Mouse (Mus musculus): ENCODE data around the gene Thbs3. TPM values are rescaled to one million over a fixed set of nuclear protein-coding genes. Genes with fewer than 3 reads are reported as not detected.

Thbs3 gene
- total RNA-seq (2023): 1 to 10 TPM in 1 of 2 experiments, under 1 TPM in 1; 0.38 to 1.1 TPM

GRCm38 (mm10) chr3:89214681-89215411 is at the start of gene Thbs3:
Thbs3 (plus strand) TSS chr3:89215180.

GRCm38 (mm10) chr3:89177242-89178106 is 37.5 kb upstream of the Thbs3 start, which contains the start of gene Scamp3:
Scamp3 (plus strand) TSS chr3:89177473.

DNA sequence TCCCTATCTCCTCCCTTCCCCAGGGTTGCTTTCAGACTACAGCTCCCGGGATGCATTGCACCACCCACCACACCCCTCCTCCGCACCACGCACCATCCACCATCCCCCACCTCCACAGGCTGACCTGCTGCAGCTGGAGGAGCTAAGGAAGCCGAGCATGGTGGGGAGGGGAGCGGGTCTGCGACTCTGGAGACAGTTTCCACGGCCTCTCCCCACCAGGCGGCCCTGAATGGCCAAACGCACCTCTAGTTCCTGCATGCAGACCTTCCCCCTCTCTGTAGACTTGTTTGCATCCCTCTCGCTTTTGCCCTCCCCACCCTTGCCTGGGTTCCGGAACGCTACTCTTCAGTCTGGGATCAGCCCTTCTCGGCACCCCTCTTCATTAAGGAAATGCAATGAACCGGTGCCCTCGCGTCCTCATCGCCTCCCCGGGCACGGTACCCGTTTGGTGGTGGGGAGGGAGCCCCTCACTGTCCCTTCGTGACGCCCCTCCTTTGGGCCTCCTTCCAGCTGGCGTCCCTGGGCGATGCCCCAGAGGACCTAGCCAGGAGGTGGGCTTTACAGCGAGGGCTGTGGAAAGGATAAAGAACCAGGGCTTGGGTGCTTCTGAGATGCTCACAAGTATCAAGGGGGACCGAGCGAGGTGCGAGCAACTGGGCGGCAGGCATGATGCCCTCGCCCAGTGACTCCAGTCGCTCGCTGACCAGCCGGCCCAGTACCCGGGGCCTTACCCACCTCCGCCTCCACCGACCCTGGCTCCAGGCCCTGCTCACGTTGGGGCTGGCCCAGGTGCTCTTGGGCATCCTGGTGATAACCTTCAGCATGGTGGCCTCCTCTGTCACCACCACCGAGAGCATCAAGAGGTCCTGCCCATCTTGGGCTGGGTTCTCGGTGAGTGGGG is 31.7 kb upstream of the Thbs3 start, which contains the start of gene Fam189b:
Gene Fam189b (plus strand): TSS at position 86 of the 901 bp plus-strand sequence.

GRCm38 (mm10) chr3:89202253-89203141 is 12.5 kb upstream of the Thbs3 start, which contains the start of gene Gba:
Gba (plus strand) TSS chr3:89202928.

DNA sequence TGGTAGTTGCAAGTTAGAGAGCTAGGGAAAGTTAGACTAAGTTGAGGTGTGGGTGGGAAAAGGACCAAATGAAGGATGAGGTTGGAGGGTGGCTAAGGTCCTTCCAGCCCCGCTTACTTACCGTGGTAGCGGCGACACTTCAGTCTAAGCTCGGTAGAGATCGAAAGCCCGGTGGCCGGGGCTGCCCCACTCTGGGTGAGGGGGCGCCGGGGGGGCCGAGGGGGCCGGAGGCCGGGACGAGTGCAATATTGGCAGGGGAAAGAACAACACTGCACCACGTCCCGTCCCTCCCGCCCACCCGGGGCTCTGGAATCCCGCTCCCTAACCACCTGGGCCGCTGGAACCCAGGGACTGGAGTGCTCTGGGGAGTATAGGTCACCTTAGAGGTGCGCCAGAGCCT is 11.9 kb downstream of the Thbs3 start, which contains the start of gene Mtx1:
Gene Mtx1 (minus strand): TSS at position 189 of the 400 bp plus-strand sequence.

DNA sequence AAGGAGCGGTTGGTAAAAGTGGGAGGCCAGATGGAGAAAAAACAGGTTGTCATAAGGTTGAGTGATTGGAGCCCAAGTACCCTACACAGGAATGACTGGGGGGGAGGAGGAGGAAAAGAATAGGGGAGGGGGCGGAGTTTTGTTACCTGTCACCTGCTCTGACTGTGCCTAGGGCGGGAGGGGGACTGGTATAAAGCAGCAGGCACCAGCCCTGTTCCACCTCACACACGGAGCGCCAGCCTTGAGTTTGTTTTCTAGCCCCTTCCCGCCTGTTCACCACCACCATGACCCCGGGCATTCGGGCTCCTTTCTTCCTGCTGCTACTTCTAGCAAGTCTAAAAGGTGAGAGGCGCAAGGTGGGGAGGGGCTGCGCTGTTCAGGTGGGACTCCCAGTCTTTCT is 13.9 kb downstream of the Thbs3 start, which contains the start of gene Muc1:
Gene Muc1 (plus strand): TSS at position 222 of the 400 bp plus-strand sequence.

GRCm38 (mm10) chr3:89245688-89246171 is 30.8 kb downstream of the Thbs3 start, which contains the start of gene Krtcap2:
Krtcap2 (plus strand) TSS chr3:89245966.

GRCm38 (mm10) chr3:89246261-89247100 is 31.5 kb downstream of the Thbs3 start, which contains the start of gene Trim46:
Trim46 (minus strand) TSS chr3:89246309.

DNA sequence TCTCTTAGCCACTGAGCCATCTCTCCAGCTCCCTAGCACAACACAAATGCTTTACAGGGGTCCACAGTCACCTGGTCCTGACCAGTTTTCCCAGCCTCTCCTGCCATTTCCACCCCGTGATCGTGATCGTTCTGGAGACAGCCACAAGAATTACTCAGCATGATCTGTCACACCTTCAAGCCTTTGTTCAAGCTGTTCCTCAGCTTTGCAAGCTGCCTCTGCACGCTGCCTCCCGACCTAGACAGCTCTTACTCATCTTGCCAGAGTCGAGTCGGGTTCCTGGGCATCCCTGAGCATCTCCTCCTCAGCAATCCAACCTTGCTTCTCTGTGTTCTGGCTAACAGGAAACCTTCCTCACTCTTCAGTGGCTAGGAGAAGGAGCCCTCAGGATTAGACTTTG is 44.1 kb downstream of the Thbs3 start, which contains the start of gene Dpm3:
Gene Dpm3 (plus strand): TSS at position 283 of the 400 bp plus-strand sequence.

DNA sequence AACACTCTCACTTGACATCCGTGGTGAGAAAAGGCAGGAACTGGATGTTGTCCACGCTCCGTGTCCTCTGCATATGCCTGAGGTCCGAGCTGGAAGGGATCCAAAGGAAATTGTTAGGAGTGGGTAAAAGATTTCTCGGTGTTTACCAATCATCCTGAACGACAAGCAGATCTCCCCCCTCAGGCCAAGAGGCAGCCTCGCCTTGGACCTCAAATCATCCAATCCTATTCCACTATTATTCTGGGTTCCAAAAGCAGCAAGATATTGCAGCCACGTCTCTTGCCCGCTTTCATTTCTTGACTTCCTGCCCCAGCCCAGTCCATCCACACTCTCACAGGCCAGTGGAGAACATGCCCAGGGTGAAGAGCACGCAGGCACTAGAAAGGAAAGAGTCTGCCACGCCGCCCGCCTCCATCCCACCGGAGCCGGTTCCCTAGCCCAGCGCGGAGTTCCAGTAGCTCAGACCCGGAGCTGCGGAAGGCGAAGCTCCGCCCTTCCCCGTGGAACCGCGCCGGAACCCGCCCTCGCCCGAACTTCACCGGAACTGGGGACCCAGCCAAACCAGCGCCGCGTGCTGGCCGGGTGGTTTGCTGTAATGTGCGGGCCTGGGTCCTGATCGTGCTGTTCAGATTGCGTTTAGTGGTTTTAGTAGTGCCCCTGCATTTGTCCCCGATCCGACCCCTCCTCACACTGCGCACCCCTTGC is 55.2 kb downstream of the Thbs3 start, which contains the start of gene Slc50a1:
Gene Slc50a1 (minus strand): TSS at position 520 of the 705 bp plus-strand sequence.

Other genes starting within 250 kb of the Thbs3 start
- 10 to 100 TPM; 18.7 to 23.5 TPM for gene Rusc1, start 121.9 kb upstream of the Thbs3 start, total RNA-seq (2023)
- not detected for gene Gm43738, start 114.1 kb upstream of the Thbs3 start, total RNA-seq (2023)
- 10 to 100 TPM; 27.4 to 34.5 TPM for gene Fdps, start 113.2 kb upstream of the Thbs3 start, total RNA-seq (2023)
- 10 to 100 TPM in 1 of 2 experiments, 1 to 10 TPM in 1; 5.7 to 15.2 TPM for gene Pklr, start 79.0 kb upstream of the Thbs3 start, total RNA-seq (2023)
- not detected for gene Hcn3, start 55.0 kb upstream of the Thbs3 start, total RNA-seq (2023)
- 10 to 100 TPM; 46.4 to 68.4 TPM for gene Clk2, start 50.4 kb upstream of the Thbs3 start, total RNA-seq (2023)
- 10 to 100 TPM; 43.8 to 48.0 TPM for gene Scamp3, start 37.7 kb upstream of the Thbs3 start, total RNA-seq (2023)
- 1 to 10 TPM; 6.2 to 8.9 TPM for gene Fam189b, start 32.0 kb upstream of the Thbs3 start, total RNA-seq (2023)
- 10 to 100 TPM; 62.4 to 71.4 TPM for gene Gba, start 12.3 kb upstream of the Thbs3 start, total RNA-seq (2023)
- gene Mtx1, start 11.9 kb downstream of the Thbs3 start, total RNA-seq (2023): 10 to 100 TPM; 51.2 to 53.3 TPM
- not detected for gene Muc1, start 13.9 kb downstream of the Thbs3 start, total RNA-seq (2023)
- 10 to 100 TPM; 58.9 to 75.6 TPM for gene Krtcap2, start 30.8 kb downstream of the Thbs3 start, total RNA-seq (2023)
- gene Trim46, start 31.1 kb downstream of the Thbs3 start, total RNA-seq (2023): under 1 TPM; 0.53 to 0.69 TPM
- 10 to 100 TPM; 35.3 to 45.6 TPM for gene Dpm3, start 44.2 kb downstream of the Thbs3 start, total RNA-seq (2023)
- gene Slc50a1, start 55.4 kb downstream of the Thbs3 start, total RNA-seq (2023): 10 to 100 TPM; 18.8 to 21.5 TPM
- not detected for gene Efna1, start 66.0 kb downstream of the Thbs3 start, total RNA-seq (2023)
- not detected for gene Efna3, start 107.8 kb downstream of the Thbs3 start, total RNA-seq (2023)
- gene Efna4, start 122.8 kb downstream of the Thbs3 start, total RNA-seq (2023): not detected
- gene Adam15, start 134.8 kb downstream of the Thbs3 start, total RNA-seq (2023): 100 to 1,000 TPM; 120 to 129 TPM
- not detected for gene Dcst2, start 146.8 kb downstream of the Thbs3 start, total RNA-seq (2023)
- not detected for gene Dcst1, start 150.1 kb downstream of the Thbs3 start, total RNA-seq (2023)
- 100 to 1,000 TPM; 134 to 142 TPM for gene Zbtb7b, start 179.6 kb downstream of the Thbs3 start, total RNA-seq (2023)
- gene Lenep, start 187.6 kb downstream of the Thbs3 start, total RNA-seq (2023): under 1 TPM in 1 of 2 experiments, not detected in 1; 0.87 TPM
- gene Flad1, start 196.7 kb downstream of the Thbs3 start, total RNA-seq (2023): 10 to 100 TPM; 14.4 to 16.8 TPM
- 10 to 100 TPM; 42.6 to 51.9 TPM for gene Cks1b, start 203.2 kb downstream of the Thbs3 start, total RNA-seq (2023)
- gene Shc1, start 203.3 kb downstream of the Thbs3 start, total RNA-seq (2023): 100 to 1,000 TPM; 104 to 111 TPM
- 10 to 100 TPM; 37.1 to 39.3 TPM for gene Pygo2, start 215.0 kb downstream of the Thbs3 start, total RNA-seq (2023)
- gene Pbxip1, start 221.5 kb downstream of the Thbs3 start, total RNA-seq (2023): 100 to 1,000 TPM; 149 to 151 TPM
- 1 to 10 TPM; 6.7 to 9.7 TPM for gene Pmvk, start 239.4 kb downstream of the Thbs3 start, total RNA-seq (2023)